Mouse (Mus musculus): ENCODE data around the gene 4921517D22Rik.

GRCm38 (mm10) chr13:59648598-59648997 lies 45.3 kb downstream of the 4921517D22Rik start:
- TF ChIP-seq EP300 (IDR thresholded peaks at IDR 0.05; ENCODE audit: low read depth) (no peak), CTCF (IDR thresholded peaks at IDR 0.05; ENCODE audit: low read depth) (no peak)

All from liver, embryonic 14.5 days (tissue).